Mouse (Mus musculus) embryonic fibroblast, embryonic 13.5 days (primary cell): ENCODE measurements around the gene Synm.

Source experiments
- CTCF ChIP-seq: IDR thresholded peaks from 2 replicates; pipeline ENCODE4 v1.5.1; 2011; ENCODE audit warnings: mild to moderate bottlenecking, control low read depth, low read length, moderate library complexity, borderline replicate concordance; ENCODE audit not compliant: insufficient read depth
- POLR2A ChIP-seq: IDR thresholded peaks from 2 replicates; pipeline ENCODE4 v1.6.1; 2011; ENCODE audit warnings: low read depth, mild to moderate bottlenecking, control low read depth, low read length, moderate library complexity

DNA sequence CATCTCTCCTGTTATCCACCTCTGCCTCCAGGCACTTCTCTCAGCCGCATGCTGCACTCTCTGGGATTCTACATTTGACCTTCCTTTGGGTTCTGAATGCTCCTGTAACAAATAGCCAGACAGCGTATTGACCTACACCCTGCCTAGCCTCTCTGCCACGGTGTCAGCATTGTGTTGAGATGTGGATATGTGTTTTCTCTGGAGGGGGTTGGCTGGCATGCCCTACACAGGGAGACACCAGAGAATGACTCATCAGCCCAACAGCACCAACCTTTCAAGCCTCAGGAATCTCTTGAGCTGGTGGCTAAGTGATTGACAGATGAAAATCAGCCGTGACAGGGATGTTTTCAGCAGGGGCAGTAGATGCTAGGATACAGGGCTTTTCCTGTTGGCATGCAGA is 41.5 kb upstream of the Synm start:
- TF ChIP-seq CTCF (no peak), POLR2A (no peak)
